Mouse (Mus musculus) kidney, postnatal 36 days (tissue): ENCODE measurements around the gene Gramd1b.
A peak's percentile ranks its signal among the peaks of the same experiment; 100 is the strongest.

Source experiments
- DNase-seq, 2 experiments: peaks; one replicate each; pipeline ENCODE4 v3.0.0; 2021 to 2022; ENCODE audit warnings: mixed read lengths in 2 of 2

Gramd1b gene

GRCm38 (mm10) chr9:40457448-40457847 lies 73.7 kb downstream of the Gramd1b start:
- DNase-seq, result peak; percentile 66 to 70

- no peak for DNase-seq
Measured at GRCm38 (mm10) chr9:40456191-40456590, 75.0 kb downstream of the Gramd1b start.

- DNase-seq, result peak in 1 of 2 experiments; percentile 60
Measured at GRCm38 (mm10) chr9:40455336-40456185, 75.6 kb downstream of the Gramd1b start.

GRCm38 (mm10) chr9:40455020-40455335 lies 76.2 kb downstream of the Gramd1b start:
- no peak for DNase-seq

GRCm38 (mm10) chr9:40453889-40454288 lies 77.3 kb downstream of the Gramd1b start:
- no peak for DNase-seq

- no peak for DNase-seq
Measured at GRCm38 (mm10) chr9:40452208-40452607, 79.0 kb downstream of the Gramd1b start.

GRCm38 (mm10) chr9:40450776-40451175 lies 80.4 kb downstream of the Gramd1b start:
- no peak for DNase-seq

GRCm38 (mm10) chr9:40450417-40450714 lies 80.8 kb downstream of the Gramd1b start:
- DNase-seq, result peak in 1 of 2 experiments; percentile 38

- DNase-seq, result no peak
Measured at GRCm38 (mm10) chr9:40449610-40450416, 81.4 kb downstream of the Gramd1b start.

- DNase-seq, result no peak
Measured at GRCm38 (mm10) chr9:40448646-40449243, 82.4 kb downstream of the Gramd1b start.

GRCm38 (mm10) chr9:40447265-40447664 lies 83.9 kb downstream of the Gramd1b start:
- peak; percentile 61 to 63 for DNase-seq

GRCm38 (mm10) chr9:40444961-40445360 lies 86.2 kb downstream of the Gramd1b start:
- no peak for DNase-seq

GRCm38 (mm10) chr9:40442784-40443183 lies 88.4 kb downstream of the Gramd1b start:
- DNase-seq, result peak; percentile 53 to 71

- DNase-seq, result no peak
Measured at GRCm38 (mm10) chr9:40439973-40440687, 91.1 kb downstream of the Gramd1b start.

- no peak for DNase-seq
Measured at GRCm38 (mm10) chr9:40438731-40439526, 92.3 kb downstream of the Gramd1b start.

- DNase-seq, result no peak
Measured at GRCm38 (mm10) chr9:40437891-40438290, 93.3 kb downstream of the Gramd1b start.

- DNase-seq, result no peak
Measured at GRCm38 (mm10) chr9:40433286-40433685, 97.9 kb downstream of the Gramd1b start.

GRCm38 (mm10) chr9:40430969-40431368 lies 100.2 kb downstream of the Gramd1b start:
- DNase-seq, result peak; percentile 41 to 44

GRCm38 (mm10) chr9:40427663-40428062 lies 103.5 kb downstream of the Gramd1b start:
- no peak for DNase-seq

GRCm38 (mm10) chr9:40426282-40426964 lies 104.8 kb downstream of the Gramd1b start:
- peak; percentile 52 to 58 for DNase-seq

- DNase-seq, result no peak
Measured at GRCm38 (mm10) chr9:40424874-40425273, 106.3 kb downstream of the Gramd1b start.
